Mouse (Mus musculus): ENCODE results near the gene 4930558K02Rik.

The 4930558K02Rik gene

DNA sequence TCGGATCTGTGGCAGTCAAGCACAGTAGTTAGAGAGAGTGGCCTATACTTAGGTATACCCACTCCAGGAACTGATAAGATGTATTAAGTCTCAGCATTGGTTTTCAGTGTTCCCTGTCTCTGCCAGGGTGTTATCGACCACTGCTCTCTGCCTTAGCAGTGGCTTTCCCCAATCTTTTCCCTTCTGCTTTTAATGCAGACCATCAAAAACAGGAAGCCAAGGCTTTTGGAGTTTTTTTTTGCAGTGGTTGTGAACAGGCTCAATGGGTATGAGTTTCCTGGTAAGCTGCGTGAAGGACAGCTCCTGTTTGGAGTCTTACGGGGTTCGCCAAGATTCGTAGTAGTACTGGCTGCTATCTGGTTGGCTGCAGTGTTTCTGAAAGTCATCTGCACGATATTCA, 13.0 kb upstream of the 4930558K02Rik start:
- no peak for DNase-seq (ENCODE audit: low spot score)

DNA sequence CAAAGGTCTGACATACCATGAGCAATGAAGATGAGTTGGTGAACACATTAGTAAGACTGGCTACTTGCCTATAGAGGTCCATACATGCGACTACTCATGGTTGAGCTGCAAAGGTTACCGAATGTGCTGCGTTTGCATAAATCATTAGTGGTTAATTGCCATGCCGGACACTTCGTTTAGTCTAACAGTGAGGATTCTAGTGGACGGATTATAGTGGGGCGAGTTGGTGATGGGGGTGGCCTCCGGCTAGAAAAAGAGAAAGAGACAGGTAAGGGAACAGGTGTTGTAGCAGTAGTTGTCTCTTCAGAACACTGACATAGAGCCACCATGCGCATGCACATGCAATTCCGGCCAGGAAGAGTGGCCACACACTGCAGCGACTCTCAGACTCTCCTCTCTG, 12.4 kb upstream of the 4930558K02Rik start:
- DNase-seq (ENCODE audit: low spot score): no peak

DNA sequence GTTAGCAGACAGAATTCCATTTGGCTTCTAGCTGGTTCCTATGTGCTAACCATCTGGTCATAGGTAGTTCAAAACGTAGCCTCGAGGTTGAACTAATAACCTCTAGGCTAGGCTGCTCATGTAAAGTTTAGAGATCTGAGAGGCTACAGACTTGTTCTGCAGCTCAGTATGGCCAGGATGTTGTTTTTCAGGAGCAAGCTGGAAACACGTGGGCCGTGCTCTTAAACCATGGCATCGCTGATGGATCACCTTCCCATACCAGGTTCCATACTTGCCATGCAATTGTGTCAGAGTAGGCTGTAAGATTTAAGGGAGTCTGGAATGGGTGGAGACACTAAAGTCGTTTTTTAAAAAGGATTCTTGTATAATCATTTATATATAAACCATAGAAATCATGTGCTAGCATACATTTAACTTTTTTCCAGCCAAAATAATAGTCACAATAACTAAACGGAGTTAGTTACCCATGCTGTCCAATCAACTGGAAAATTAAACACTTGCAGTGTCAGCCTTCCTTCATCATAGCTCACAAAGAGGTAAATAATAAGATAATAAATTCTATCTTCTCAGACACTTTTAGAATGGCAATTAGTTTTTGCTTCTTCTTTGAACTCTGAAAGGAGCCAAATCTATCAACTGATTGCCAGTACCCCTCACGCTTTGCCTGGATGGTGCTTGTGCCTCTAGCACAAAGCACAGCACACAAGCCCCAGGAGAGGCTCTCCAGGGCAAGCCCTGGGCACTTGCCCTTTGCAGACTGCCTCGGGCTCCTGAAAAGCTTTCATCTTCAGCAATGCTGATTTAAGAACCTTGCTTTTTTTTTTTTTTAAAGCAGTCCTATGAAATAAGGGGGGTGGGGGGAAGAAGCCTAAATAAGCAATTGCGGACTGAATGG, 11.5 kb upstream of the 4930558K02Rik start:
- no peak for DNase-seq (ENCODE audit: low spot score)

DNA sequence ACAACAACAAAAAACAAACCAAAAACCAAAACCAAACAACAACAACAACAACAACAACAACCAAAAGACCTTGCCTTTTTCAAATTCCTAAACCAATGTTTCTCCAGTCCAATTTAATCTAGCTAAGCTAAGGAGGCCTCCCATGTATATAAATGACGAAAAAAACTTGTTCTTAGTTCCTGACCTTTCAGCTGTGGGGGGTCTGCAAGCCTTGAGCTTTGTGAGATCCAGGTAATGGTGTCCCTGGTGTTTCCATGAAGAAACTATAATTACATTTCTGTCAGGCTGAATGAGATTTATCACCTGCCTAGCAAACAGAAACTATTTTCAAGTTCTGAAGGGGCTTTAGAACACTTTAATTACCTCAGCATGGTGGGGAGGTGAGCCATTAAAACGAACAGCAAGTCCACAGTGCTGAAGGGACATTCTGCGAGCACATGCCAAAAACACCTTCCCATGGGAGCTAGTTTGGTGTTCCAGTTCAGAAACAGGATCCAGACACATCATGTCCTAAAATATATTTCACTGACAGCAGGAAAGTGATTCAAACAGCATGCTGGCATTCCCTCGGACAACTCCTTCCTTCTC, 4.6 kb upstream of the 4930558K02Rik start:
- no peak for DNase-seq (ENCODE audit: low spot score)

DNA sequence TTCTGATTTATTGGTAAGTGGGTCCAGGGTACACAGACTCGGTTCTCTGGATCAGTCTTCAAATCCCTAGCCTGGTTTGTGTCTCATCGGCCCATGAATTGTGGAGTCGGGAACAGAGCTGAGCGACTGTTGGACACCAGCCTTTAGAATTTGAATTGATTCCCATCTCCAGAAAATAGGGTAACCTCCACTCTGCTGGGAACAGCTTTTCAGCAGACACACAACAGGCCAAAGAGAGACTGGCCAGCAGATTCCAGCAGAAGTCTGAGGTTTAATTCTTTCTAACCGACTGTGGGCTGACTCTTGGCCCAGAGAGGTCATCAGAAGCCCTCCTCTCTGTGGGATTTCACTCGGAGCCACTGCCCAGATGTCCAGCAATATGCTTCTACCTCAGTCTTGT, 4.0 kb upstream of the 4930558K02Rik start:
- DNase-seq (ENCODE audit: low spot score): no peak

DNA sequence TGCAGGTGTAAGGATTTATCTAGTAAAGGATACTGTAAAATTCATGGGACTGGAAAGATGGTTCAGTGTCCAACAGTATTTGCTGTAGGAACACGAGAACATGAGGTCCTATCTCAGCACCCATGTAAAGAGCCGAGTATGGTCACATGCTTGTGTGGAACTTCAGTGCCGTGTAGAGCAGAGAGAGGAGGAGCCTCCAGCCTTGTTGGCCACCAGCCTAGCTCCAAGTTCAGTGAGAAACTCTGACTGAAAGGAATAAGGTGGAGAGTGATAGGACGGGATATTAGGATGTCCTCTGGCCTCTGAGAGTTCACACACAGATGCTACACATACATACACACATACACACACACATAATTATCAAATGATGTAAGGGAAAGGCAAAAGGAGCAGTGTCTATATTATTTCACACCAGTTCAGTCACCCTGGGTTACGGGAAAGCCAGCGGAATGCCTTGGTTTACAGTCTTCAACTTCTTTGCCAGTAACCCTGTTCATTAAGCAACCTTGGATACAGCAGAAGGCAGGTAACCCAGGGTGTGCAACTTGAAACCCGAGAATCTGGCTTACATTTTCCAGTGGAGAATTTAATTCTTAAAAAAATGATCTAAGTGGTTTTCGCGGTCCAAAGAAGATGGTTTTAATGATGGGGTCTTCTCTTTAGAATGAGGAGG, 1.3 kb upstream of the 4930558K02Rik start:
- DNase-seq (ENCODE audit: low spot score): no peak

DNA sequence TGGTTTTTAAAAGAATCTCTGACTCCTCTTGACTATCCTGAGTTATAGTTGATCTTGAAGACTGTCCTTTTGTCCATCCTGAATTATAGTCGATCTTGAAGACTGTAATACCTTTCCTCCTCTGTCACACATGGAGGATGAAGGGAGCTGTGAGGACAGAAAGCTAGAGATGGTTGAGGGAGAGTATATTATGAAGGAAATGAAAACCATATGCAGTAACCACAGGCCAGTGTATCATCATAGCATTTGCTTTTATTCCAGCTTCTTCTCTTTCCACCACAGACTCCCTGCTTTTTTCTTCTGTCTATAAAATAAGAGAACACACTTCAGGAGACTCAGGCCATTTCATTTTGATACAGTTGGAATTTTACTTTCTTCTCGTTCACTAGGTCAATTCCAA, 610 bp upstream of the 4930558K02Rik start:
- no peak for DNase-seq (ENCODE audit: low spot score)

DNA sequence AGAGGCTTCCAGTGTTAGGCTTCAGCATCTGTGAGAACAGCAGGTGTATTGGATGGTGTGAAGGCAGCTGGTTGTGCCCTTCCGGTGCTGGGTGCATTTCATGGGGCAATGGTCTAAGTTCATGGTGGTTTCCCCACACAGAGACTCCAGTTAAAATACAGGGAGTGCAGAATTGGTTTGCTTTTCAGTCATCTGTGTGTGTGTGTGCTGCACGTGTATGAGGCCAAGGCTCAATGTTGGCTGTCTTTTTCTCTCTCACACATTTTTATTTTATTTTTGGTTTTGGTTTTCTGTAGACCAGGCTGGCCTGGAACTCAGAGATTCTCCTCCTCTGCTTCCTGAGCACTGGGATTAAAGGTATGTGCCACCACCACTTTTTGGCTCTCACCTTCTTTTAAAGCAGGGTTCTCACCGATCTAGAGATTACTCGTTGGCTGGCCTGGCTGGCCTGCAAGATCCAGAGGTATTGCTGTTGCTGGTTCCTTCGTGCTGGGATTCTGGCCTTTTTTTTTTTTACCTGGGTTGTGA, 1.2 kb downstream of the 4930558K02Rik start:
- DNase-seq (ENCODE audit: low spot score): no peak

DNA sequence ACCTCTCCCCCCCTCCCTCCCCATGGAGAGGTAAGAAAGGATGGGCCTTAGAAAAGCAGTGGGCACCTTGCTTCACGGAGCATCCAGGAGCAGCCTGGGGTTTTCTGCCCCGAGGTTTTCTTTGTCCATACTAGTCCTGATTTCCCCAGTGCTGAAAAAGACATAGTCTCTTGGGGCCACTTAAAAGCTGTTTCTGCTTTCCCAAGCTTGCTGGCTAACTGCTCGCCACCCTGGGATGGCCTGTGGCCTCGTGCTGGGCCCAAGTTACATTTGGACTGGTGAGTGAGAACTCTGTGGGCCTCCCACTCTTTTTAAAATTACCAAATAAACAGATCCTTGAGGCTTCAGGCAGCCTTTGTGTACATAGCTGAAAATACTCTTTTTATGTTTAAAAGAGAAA, 2.1 kb downstream of the 4930558K02Rik start:
- DNase-seq (ENCODE audit: low spot score): peak; percentile 24

DNA sequence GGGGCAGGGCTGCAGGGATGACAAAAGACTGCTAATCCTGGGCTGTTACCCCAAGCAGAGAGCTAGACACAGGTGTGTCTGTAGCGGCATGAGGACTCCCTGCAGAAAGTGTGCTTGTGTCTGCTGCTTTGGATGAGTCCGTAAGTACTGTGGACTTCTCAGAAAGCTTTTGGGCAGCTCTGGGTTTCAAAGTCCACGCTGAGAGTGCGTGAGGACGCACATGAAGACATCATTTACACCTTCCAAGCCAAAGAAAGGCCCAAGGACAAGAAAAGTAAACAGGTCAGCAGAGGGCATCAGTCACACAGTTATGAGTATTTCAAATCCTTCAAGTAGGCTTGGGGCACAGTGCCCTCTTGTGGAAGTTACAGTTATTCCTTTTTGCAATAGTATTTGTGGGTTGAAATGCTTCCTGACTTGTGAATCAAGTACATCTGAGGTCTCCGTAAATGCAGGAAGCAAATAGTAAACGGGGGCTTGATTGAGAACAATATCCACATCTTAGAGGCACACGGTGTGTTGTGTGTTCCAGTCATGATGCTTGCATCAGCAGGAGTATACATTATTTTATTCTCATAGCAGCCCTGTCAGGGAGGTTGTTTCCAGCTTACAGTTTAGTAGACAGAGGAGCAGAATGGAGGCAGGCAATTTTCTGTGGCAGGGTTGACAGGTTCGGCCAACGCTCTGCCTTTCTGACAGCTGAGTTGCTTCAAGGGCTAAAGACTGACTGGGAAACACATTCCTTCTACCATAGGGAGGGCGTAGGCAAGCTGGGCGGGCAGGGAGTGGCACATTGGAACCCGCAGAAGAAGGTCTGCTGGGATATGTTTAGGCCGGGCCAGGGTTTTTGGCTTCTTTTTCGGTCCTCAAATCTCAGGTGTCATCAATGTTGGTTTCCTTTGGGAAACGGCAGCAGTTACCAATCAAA, 2.9 kb downstream of the 4930558K02Rik start:
- peak; percentile 43 for DNase-seq (ENCODE audit: low spot score)

DNA sequence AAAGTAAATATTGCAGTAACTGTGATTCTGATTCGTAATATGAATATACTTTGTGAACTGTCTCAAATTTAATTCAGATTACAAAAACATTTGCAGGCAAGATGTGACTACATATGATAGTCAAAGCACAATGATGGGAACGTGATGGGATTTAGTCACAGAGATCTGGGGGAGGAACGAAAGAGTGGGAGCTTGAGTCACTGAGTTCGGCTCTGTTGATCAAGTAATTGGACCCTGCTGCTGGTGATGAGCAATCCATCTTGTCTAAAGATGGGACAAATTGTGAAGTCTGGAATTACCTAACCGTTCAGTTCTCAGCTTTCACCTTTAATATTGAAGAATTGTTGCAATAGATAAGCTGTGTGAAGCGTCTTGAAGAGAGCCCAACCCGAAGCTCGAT, 7.2 kb downstream of the 4930558K02Rik start:
- DNase-seq (ENCODE audit: low spot score): no peak

DNA sequence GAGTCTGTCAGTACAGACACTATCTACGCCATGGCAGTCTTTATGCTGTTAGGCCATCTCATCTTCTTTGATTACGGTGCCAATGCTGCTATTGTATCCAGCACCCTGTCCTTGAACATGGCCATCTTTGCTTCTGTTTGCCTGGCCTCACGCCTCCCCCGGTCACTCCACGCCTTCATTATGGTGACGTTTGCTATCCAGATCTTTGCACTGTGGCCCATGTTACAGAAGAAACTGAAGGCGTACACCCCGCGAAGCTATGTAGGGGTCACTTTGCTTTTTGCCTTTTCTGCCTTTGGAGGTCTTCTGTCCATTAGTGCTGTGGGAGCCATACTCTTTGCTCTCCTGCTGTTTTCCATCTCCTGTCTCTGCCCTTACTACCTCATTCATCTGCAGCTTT, 8.6 kb downstream of the 4930558K02Rik start:
- DNase-seq (ENCODE audit: low spot score): no peak

DNA sequence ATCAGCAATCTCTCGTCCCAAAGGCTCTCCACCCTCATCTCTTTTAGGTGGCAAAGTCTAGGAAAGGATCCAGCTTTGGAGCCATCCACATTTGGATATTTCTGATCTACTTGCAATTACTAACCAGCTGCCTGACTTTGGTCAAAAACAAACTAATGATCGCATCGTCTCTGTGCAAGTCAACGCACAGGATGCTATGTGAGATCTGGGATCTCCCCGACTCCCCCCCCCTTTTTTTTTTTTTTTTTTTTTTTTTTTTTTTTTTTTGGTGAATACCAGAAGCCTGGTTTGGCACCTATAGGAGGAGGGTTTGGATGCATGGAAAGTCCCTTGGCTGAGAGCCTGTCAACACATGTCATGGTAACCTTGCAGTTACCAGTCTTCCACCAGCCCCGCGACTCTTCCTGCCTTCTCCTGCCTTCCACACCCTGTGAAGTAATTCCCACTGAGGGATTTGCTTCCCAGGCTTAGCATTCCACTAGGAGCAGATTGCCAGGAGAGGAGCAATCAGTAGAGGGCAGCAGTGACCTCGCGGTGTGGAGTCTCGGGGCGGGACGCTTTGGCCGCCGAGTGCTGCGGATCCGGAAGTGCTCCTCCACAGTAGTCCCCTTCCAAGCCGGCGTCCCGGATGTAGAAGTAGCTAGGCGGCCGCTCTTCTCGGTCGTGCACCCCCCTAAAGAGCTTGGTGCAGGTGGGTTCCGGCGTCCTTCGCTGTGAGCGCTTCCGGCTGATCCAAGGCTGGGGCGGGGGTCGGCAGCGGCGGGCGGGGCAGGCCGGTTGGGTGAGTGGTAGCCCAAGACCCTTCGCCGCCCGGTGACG, 10.6 kb downstream of the 4930558K02Rik start, which contains the start of gene Pigc:
Gene Pigc, plus strand, starts transcription at position 598 of the 819 bp plus-strand sequence.
- peak; percentile 90 for DNase-seq (ENCODE audit: low spot score)

DNA sequence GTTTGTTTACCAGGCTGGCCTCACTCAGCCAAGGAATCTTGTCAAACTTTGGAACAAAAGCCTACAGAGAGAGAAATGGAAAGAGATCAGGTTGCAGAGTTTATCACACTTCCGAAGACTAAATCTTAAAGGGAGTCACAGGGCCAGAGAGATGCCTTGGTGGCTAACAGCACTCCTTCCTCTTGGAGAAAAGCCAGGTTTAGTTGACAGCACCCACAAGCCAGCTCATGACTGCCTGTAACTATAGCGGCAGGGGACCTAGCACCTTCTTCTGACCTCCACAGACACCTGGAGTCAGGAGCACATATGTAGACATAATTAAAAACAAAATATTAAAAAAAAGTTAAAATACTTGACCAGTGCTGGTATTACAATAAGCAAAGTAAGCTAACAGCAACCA, 11.5 kb downstream of the 4930558K02Rik start:
- DNase-seq (ENCODE audit: low spot score): no peak

DNA sequence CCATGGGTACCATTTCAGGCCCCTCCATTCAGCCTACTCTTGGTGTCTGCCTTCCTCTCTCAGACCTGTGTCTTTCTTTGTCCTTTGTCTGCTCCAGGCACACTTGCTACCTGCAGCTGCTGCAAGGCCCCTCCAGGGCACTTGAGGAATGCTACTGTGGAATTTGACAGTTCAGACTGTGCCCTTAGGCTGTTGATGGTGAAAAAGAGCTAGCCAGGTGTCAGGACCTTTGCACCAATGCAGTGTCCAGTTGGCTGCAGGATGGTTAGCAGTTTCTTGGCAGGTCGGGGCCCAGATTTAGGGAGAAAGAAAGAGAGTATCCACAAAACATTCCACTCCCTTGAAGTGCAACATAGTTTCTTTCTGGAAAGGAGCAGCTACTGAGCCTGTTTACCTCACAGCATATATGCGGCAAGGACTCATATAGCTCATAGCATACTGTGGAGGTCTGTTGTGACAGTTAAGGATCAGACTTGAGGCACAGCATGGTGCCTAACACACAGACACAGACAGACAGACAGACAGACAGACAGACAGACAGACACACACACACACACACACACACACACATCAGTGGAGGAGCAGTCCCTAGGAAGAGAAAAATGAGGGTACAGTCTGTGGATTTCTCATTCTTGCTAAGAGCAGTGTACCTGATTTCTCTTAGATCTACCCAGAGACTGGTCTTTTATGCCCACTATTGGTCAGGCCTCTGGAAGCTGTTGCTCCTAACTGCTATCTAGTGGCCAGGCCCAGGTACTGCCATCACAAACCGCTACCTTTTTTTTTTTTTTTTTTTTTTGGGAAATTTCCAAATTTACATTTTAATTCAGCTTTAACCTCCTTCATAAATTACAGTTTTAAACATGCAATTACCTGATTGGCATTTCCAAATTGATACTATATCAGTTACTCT, 16.7 kb downstream of the 4930558K02Rik start:
- DNase-seq (ENCODE audit: low spot score): no peak

DNA sequence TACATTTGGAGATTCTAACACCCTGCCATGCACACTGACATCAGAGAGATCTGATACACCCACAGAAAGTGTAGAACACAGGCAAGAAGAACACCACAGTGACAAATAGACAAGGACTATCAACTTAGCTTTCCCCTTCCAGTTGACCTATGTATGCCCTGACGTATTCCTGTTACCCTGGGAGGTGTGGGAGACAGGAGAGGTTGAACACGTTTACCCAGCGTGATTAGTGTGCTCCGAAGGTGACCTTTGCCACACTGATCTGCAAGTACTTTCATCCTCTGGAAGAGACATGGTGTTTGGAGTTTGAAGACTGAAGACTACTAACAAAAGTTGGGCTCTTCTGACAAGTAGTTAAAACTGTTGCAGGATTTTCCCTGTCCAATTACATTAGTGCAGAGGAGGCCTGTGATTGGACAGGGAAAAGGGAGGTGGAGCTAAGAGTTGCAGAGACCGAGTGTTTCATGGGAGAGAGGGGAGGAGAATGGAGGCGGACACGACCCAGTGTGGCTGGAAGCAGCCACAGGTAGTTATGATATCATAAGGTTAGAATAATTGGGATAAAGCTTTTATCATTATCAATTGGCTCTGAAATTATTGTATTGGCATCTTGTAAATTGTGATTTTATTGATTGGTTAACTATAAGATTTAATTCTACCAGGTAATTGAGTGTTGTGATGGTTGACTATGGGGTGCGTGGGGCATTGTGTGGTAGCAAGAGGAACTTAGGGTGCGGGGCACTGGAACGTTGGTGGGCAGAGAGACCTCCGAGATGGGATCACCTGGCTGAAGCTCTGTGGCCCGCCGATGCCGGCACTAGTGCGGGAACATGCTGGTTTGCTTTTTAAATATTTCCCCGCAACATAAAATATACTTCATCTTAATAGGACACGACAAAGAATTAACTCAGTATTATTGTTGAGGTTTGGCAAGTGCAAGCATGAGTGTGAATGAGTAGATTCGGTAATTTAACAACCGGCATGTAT, 21.2 kb downstream of the 4930558K02Rik start:
- no peak for DNase-seq (ENCODE audit: low spot score)

DNA sequence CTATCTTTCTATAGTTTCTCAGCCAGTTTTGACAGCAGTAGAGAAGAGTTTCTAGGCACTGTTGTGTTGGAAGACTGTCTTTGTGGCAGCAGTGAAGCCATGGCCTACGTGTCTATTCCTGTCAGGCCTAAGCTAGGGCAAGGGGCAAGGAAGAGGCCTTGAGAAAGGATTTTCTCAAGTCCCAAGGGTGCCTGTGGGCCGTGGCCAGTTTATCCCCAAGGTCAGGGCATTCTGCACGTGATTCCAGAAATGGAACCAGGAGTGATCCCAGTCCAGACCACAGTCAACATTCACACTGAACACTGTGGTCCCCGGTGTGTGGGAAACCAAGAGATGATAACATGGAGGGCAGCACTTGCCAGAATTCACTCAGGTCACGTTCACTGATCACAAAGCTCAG, 23.6 kb downstream of the 4930558K02Rik start:
- DNase-seq (ENCODE audit: low spot score): no peak

DNA sequence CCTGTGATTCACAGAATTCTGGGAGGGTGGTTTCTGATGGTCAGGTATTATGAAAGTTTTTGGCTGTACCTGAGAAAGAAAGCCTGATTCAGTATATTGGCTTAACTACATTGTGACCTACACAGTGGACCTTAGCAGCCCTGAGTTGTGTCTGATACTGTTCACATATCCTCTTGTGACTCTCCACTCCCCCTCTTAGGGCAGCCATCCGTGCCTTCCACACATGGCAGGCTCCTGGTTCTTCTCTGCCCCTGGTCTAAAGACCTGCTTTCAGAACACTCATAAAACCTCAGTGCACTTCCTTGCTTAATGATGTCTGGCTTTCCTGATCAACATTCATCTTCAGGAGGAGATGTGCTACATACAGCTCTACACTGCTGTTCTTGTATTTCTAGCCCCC, 26.8 kb downstream of the 4930558K02Rik start:
- DNase-seq (ENCODE audit: low spot score): no peak

All from ovary, postnatal 36 days (tissue).